Comparison of ENCODE assay signal across 24 mouse cellular contexts in the genomic region with DNA sequence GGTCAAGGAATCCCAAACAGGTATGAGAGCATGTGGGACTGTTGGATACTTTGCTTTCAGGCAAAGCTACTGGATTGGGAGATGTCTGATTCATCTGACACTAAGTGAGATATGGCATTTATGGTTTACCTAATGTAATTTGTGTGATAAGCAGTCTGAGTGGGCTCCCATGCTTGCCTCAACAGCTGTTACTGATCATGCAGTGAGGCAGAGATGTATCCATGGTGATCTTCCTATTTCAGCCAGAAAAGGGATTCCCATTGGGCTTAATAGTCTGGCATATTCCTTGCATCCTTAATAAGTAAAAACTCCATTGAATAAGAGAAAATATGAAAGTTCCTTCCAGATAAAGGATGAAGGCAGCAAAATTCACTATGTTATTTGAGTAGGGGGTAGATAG. TPM values are rescaled to one million over a fixed set of nuclear protein-coding genes. Genes with fewer than 3 reads are reported as not detected.
DNase-seq lines count a peak whose midpoint lies in the region; ATAC-seq and TF ChIP-seq lines count a peak whose summit lies in the region.
"Had no signal": no experiment of that assay in that cellular context is flagged by ENCODE, and none has a peak within 500 bp of the region (broad histone marks: within the 10 kb centered on the region; RNA-seq: fewer than 3 reads in every experiment).

No protein-coding gene starts in this region.

- no peak overlapping the region for H3K9ac ChIP-seq in midbrain, embryonic 13.5 days (replicated peaks)
- no peak overlapping the region for H3K9ac ChIP-seq in midbrain, embryonic 15.5 days
- H3K9ac ChIP-seq in neural tube, embryonic 14.5 days (replicated peaks; ENCODE audit: low read depth, low read length) = no peak overlapping the region
- H3K9ac ChIP-seq in lung, postnatal 0 days (replicated peaks; ENCODE audit: low read depth) = no peak overlapping the region
- H3K9ac ChIP-seq: embryonic facial prominence, embryonic 15.5 days; forebrain, embryonic 15.5 days; heart, embryonic 13.5 days had no signal

- H3K9me3 ChIP-seq in midbrain, embryonic 13.5 days = no peaks in the 10 kb centered on the region
- H3K9me3 ChIP-seq in midbrain, embryonic 15.5 days = no peaks in the 10 kb centered on the region
- H3K9me3 ChIP-seq in neural tube, embryonic 14.5 days (ENCODE audit: control insufficient read depth, low read length) = no peaks in the 10 kb centered on the region
- H3K9me3 ChIP-seq in lung, postnatal 0 days (ENCODE audit: low read length) = no peaks in the 10 kb centered on the region
- H3K9me3 ChIP-seq: embryonic facial prominence, embryonic 15.5 days; forebrain, embryonic 10.5 days; forebrain, embryonic 15.5 days; G1E; heart, embryonic 13.5 days had no signal

- no peaks in the 10 kb centered on the region for H3K27me3 ChIP-seq in midbrain, embryonic 13.5 days
- H3K27me3 ChIP-seq in midbrain, embryonic 15.5 days (replicated peaks) = no peaks in the 10 kb centered on the region
- no peaks in the 10 kb centered on the region for H3K27me3 ChIP-seq in neural tube, embryonic 14.5 days (ENCODE audit: control insufficient read depth, insufficient read depth, low read length)
- H3K27me3 ChIP-seq in lung, postnatal 0 days (replicated peaks; ENCODE audit: insufficient read depth, low read length) = no peaks in the 10 kb centered on the region
- H3K27me3 ChIP-seq: embryonic facial prominence, embryonic 15.5 days; forebrain, embryonic 15.5 days; heart, embryonic 13.5 days had no signal

- TF ChIP-seq CTCF in lung, postnatal 0 days (IDR thresholded peaks at IDR 0.05) = no peak

- no peak for TF ChIP-seq EP300 in lung, postnatal 0 days (IDR thresholded peaks at IDR 0.05)

- DNase-seq in cerebellum, postnatal 10 days = peak; percentile 1 to 4
- DNase-seq in cerebellum, postnatal 4 days (ENCODE audit: low spot score in 2 of 2) = no peak
- no peak for DNase-seq in neural tube, embryonic 10.5 days (ENCODE audit: extremely low spot score, low spot score)
- DNase-seq in lung, postnatal 0 days (ENCODE audit: low spot score) = no peak
- DNase-seq: adrenal gland, adult 8-10 months; adrenal gland, postnatal 36 days; B cell, adult 2 months; cerebellum, adult 11 months; cerebellum, adult 8-10 months; cerebellum, postnatal 25 days; gastrocnemius, postnatal 36 days; heart, adult 11 months; heart, postnatal 36 days had no signal

- no peak overlapping the region for H3K4me2 ChIP-seq in midbrain, embryonic 13.5 days (replicated peaks)
- no peak overlapping the region for H3K4me2 ChIP-seq in midbrain, embryonic 15.5 days
- no peak overlapping the region for H3K4me2 ChIP-seq in neural tube, embryonic 14.5 days (ENCODE audit: low read depth, low read length)
- H3K4me2 ChIP-seq in lung, postnatal 0 days (replicated peaks; ENCODE audit: low read depth, low read length) = no peak overlapping the region
- H3K4me2 ChIP-seq: embryonic facial prominence, embryonic 15.5 days; forebrain, embryonic 15.5 days; heart, embryonic 13.5 days had no signal

- H3K4me1 ChIP-seq in midbrain, embryonic 13.5 days (replicated peaks) = no peaks in the 10 kb centered on the region
- no peaks in the 10 kb centered on the region for H3K4me1 ChIP-seq in midbrain, embryonic 15.5 days
- no peaks in the 10 kb centered on the region for H3K4me1 ChIP-seq in neural tube, embryonic 14.5 days (ENCODE audit: control insufficient read depth, insufficient read depth, low read length)
- H3K4me1 ChIP-seq in lung, postnatal 0 days (ENCODE audit: insufficient read depth, low read depth, low read length) = no peaks in the 10 kb centered on the region
- H3K4me1 ChIP-seq: embryonic facial prominence, embryonic 15.5 days; forebrain, embryonic 10.5 days; forebrain, embryonic 15.5 days; heart, embryonic 13.5 days had no signal

- 0 out of 2 replicates have a peak, but pooled peaks have one; percentile 53 for ATAC-seq in midbrain, embryonic 13.5 days
- no peak for ATAC-seq in midbrain, embryonic 15.5 days (replicated peaks)
- ATAC-seq in neural tube, embryonic 14.5 days (ENCODE audit: low read depth) = peak; percentile 70; the same call in 1 of the 2 replicates
- ATAC-seq in lung, postnatal 0 days = no peak
- ATAC-seq: CD4-positive, CD25-positive, alpha-beta regulatory T cell, adult 4 months; forebrain, embryonic 15.5 days; intestine, embryonic 16.5 days had no signal

- H3K27ac ChIP-seq in midbrain, embryonic 13.5 days = no peak overlapping the region
- H3K27ac ChIP-seq in midbrain, embryonic 15.5 days = no peak overlapping the region
- H3K27ac ChIP-seq in neural tube, embryonic 14.5 days (ENCODE audit: low read depth, low read length) = no peak overlapping the region
- H3K27ac ChIP-seq in lung, postnatal 0 days (ENCODE audit: low read length) = no peak overlapping the region
- H3K27ac ChIP-seq: embryonic facial prominence, embryonic 15.5 days; forebrain, embryonic 10.5 days; forebrain, embryonic 15.5 days; heart, embryonic 13.5 days had no signal

- no peak overlapping the region for H3K4me3 ChIP-seq in midbrain, embryonic 13.5 days (replicated peaks)
- no peak overlapping the region for H3K4me3 ChIP-seq in midbrain, embryonic 15.5 days
- no peak overlapping the region for H3K4me3 ChIP-seq in neural tube, embryonic 14.5 days (ENCODE audit: low read depth, low read length)
- H3K4me3 ChIP-seq in lung, postnatal 0 days (ENCODE audit: low read depth, low read length) = no peak overlapping the region
- H3K4me3 ChIP-seq: embryonic facial prominence, embryonic 15.5 days; erythroblast, embryonic 14.5 days; forebrain, embryonic 10.5 days; forebrain, embryonic 15.5 days; heart, embryonic 13.5 days had no signal

- no peaks in the 10 kb centered on the region for H3K36me3 ChIP-seq in midbrain, embryonic 13.5 days
- no peaks in the 10 kb centered on the region for H3K36me3 ChIP-seq in midbrain, embryonic 15.5 days (replicated peaks)
- no peaks in the 10 kb centered on the region for H3K36me3 ChIP-seq in neural tube, embryonic 14.5 days (ENCODE audit: control insufficient read depth, insufficient read depth, low read length)
- no peaks in the 10 kb centered on the region for H3K36me3 ChIP-seq in lung, postnatal 0 days (ENCODE audit: insufficient read depth, low read length)
- H3K36me3 ChIP-seq: embryonic facial prominence, embryonic 15.5 days; forebrain, embryonic 10.5 days; forebrain, embryonic 15.5 days; G1E; heart, embryonic 13.5 days had no signal

RNA-seq across cellular contexts. Expression of a gene that starts 58.4 kb away (rescaled TPM):
- polyA plus RNA-seq in midbrain, embryonic 13.5 days (2015; fragmentation: Nextera tagmentation; extraction: Ambion mirVana) = 1.3 and 2.0 TPM in 2 replicates
- 0.65 and 1.1 TPM in 2 replicates for polyA plus RNA-seq in midbrain, embryonic 15.5 days (2015; fragmentation: Nextera tagmentation; extraction: Ambion mirVana)
- polyA plus RNA-seq in neural tube, embryonic 14.5 days (2014; fragmentation: Nextera tagmentation; extraction: Ambion mirVana) = 0.16 and 0.93 TPM in 2 replicates
- polyA plus RNA-seq in lung, postnatal 0 days (2015; fragmentation: Nextera tagmentation; extraction: Ambion mirVana) = 7.7 and 7.9 TPM in 2 replicates

Comparison
In these comparisons a context has a peak if more than half of its experiments do, and no peak if none do; other contexts are left out.
1. DNase-seq: peak in cerebellum, postnatal 10 days (2 of 2); none in cerebellum, postnatal 4 days (0 of 2), neural tube, embryonic 10.5 days (single experiment) and lung, postnatal 0 days (single experiment).
2. ATAC-seq: peak in midbrain, embryonic 13.5 days (single experiment) and neural tube, embryonic 14.5 days (single experiment); none in midbrain, embryonic 15.5 days (single experiment) and lung, postnatal 0 days (single experiment).